Mouse (Mus musculus) gonadal fat pad, adult 2 months (tissue): ENCODE results near the gene Cdh12. TPM values are rescaled to one million over a fixed set of nuclear protein-coding genes. Genes with fewer than 3 reads are reported as not detected.
"Not testable (repeated sequence)": the region's sequence is repeated elsewhere in the genome, so short reads cannot be mapped to it uniquely, and the experiment has no call there.

Experiments used
- DNase-seq: peaks from one replicate; pipeline ENCODE4 v3.0.0-alpha.2; 2012; ENCODE audit warnings: low read depth
- polyA plus RNA-seq: library from polyadenylated mRNA; depleted of rRNA; stranded (reverse); fragments of >200 nt; gene quantifications from 2 replicates; pipeline ENCODE4 v1.2.3, GENCODE M21; 2012

Gene Cdh12
- polyA plus RNA-seq, 1 experiment, result not detected

DNA sequence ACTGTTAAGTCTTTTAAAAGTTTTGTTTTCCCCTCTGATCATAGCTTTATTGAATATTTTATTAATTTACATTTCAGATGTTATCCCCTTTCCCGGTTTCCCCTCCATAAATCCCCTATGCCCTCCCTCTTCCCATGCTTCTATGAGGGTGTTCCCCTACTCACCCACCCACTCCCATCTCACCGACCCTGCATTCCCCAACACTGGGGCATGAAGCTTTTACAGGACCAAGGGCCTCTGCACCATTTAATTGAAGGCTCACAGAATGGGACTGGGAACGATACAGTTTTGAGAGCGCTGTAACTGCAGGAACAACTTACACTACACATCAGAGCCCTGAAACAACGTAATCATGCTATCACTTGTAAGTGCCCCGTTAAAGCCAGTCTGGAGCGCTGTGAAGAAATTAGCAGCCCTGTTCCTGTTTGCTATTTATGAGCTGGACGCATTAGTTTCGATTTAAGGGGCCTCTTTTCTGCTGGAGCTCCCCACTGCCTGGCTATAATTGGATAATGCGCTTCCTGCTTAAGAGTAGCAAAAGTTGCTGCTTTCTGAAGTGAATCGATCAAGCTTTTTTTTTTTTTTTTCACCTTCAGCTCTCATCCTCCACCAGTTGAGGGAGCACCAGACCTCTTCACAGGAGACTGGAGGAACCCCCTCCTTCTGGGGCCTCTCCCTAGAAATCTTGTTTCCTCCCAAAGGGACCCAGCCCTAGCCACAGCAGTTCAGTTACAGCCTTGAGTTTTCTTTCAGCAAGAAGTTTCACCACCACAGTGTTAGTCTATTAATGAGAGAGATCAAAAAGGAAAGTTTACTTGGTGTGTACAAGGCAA lies 660.2 kb downstream of the Cdh12 start:
- no peak for DNase-seq

- DNase-seq, result no peak
Measured at GRCm38 (mm10) chr15:21109889-21110500, 660.9 kb downstream of the Cdh12 start.

DNA sequence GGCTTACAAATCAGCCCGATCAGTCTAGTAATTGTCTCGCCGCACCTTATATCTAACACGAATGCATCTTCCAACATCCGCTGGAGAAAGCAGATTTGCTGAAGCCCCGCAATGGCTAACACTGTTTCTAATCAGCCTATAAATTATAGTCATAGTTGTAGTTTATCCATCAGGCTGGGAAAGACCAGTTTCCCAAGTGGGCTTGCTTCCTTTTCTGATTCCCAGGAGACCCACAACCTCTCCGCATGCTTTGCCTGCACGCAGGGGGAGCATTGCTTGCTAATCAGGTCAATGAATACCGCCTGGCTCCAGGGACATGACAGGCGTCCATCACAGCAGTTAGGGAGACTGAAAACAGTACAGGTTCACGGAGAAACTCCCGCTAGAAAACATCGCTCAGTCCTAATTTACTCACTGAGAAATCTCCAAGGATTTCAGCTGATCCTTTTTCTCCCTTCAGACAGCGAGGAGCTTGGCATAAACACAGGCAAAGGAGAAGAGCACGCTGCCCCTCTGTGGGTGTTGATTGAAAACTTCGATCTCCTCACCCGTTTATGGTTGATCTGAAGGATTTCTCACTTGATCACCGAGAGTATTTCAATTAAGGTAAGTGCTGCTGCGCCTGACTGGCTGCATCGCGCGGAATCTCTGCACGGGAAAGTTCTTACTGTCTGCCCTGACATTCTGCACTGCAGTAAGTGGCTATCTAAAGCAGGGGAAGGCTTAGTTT lies 662.0 kb downstream of the Cdh12 start:
- DNase-seq, result no peak

DNA sequence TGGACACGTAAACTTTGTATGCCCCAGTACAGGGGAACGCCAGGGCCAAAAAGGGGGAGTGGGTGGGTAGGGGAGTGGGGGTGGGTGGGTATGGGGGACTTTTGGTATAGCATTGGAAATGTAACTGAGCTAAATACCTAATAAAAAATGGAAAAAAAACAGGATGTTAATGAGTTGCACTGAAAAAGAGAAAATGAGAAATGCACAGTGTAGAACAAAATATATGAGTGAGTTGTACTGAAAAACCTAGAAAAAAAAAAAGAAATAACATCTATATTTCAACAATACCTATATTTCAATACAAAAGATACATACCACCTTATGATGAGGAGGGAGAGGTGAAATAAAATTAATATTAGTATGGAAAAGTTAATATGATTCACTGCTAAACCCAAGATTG lies 665.7 kb downstream of the Cdh12 start:
- DNase-seq, result peak; percentile 0

DNA sequence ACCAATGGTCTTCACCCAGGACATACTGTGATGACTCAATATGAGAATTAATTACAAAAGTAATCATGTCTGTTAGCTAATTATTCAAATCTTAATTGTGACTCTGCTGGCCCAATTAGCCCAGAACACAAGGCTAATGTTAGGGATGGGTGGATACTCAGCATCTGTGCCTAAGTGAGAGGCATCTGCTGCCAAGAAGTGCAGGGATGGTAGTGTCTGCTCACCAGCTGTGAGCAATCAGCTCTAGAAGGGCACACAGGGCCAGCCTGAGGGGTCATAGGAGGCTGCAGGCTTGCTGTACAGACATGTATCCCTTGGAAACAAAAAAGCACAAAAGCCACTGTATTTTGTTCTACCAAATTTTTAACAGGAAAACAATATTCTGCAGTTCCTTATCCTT lies 681.6 kb downstream of the Cdh12 start:
- DNase-seq, result no peak

DNA sequence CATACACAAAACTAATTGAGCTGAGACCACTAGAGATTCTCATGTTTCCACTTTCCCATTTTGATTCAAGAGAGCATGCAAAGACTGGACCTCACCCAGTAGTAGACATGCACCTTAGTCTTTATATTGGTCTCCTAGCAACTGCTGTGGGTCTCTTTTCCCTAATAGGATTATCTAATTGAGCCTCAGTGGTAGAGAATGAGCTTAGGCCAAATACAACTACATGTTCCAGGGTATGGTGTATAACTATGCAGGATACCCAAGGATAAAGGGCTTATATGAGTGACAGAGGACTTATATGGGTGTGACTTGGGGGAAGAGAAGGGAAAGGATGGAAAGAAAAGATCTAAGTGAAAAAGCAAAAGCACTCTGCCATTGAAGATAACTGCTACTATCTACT lies 683.9 kb downstream of the Cdh12 start:
- DNase-seq, result no peak

DNA sequence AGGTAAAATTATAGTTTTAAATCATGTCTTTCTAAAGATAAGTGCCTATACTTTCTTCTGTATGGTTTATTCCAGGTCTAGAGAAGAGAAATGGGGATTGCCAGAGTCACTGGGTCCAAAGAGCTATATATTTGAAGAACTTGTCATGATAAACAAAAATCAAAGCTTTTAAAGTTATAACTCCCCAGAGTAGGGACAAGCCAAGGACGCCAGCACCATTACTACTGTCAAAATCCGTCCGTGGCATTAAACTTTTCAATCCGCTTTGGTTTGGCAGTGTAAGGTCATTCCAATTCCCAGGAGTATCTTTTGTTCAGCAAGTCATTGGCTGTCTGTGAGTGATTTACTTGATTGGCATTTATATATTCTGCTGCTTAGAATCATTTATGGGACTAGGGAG lies 697.8 kb downstream of the Cdh12 start:
- DNase-seq, result no peak

DNA sequence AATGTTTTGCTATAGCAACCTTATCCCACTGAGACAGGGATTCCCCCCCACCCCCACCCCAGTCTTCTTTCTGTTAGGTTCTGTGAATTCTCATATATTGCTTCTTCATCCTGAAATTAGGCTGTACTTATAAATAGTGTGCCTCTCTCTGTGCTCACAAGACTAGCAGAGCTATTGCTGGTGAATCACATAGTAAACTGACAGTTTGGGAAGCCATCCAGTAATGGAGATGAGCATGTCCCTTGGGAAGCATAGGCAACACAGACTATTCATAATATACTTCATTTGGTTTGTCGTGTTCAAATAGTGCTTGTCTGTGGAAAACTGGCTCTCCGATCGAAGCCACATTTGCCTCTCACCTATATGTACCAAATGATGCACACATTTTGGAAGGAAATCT lies 704.5 kb downstream of the Cdh12 start:
- DNase-seq, result no peak

DNA sequence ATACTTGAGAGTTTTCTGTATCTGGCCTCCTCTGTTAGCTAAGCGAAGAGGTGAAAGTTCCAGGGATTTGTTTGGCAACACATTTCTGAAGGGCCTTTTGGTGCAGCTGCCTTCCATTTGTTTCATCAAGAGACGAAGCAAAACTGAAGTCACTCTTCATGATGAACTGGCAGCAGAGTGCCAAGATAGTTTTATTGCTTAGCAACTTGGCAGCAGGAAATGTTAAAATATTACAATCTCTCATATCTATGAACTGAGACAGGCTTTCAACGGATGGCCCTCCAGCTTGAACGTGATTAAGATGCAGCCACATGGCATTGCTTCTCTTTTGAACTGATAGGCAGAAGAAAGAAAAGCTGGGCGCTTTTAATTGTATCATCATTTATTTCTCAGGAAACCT lies 730.7 kb downstream of the Cdh12 start:
- DNase-seq, result no peak

DNA sequence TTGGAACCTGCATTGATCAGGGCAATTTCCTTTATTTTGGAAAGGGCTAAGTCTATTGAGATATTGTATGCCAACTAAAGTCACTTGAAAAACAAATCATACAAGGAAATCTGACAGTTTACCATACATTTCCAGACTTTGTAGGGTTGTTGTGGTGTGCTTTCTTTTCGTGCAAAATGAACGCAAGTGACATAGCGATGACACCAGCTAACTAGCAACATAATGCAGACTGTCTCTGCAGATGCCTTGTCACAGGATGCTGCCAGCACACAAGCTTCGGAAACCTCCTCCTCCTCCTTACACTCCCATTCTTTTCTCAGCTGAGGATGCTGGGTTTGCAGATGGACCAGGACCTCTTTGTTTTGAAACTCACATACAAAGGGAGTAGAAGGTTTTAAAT lies 731.1 kb downstream of the Cdh12 start:
- DNase-seq, result no peak

GRCm38 (mm10) chr15:21185799-21186198 lies 736.7 kb downstream of the Cdh12 start:
- DNase-seq, result no peak

DNA sequence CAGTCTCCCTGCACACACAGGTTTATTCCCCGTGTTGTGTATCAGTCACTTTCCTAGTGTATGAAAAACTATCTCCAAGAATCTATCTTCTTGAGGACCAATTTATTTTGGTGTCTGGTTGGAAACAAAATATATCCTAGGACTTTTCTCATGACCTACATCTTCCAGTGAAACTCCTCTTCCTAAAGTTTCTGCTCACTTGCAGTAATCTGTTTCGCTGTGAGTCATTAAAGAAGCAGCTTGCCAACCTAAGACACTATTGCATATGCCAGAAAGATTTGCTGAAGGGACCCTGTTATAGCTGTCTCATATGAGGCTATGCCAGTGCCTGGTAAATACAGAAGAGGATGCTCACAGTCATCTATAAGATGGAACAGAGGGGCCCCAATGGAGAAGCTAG lies 761.0 kb downstream of the Cdh12 start:
- DNase-seq, result not testable (repeated sequence)

- DNase-seq, result no peak
Measured at GRCm38 (mm10) chr15:21223006-21223405, 773.9 kb downstream of the Cdh12 start.

DNA sequence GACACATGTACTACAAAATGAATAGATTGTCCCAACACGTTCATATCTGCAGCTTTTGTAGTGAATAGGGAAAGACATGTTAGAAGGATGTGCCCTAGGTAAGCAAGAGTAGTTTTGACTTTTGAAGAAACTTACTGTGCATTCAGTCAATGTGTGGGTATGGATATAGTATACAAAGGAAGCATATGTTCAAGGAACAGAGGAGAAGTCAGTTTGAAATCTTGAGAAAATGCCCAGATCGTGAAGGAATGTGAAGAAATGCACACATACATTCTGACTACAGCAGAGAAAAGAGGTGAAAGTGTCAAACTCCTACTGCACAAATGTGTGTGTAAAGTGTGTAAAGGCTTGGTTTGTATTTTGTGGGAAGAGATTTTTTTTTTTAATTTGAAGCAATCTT lies 812.3 kb downstream of the Cdh12 start:
- no peak for DNase-seq

DNA sequence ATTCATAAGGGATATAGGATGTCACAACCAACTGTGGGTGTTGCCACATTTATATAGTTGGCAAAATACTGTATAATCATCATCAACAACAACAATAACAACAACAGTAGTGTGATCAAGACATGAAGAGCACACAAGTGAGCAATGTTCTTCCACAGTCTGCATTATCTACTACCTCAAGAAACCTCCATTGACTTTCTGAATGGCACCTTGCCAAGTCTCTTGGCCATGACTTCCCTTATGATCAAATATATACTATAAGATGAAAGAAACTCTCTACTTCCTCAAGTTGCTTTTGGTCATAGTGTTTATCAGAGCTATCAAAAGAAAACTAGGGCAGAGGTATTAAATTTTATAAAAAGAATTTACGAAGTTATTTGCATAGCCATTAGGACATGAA lies 820.8 kb downstream of the Cdh12 start:
- DNase-seq, result no peak

- DNase-seq, result no peak
Measured at GRCm38 (mm10) chr15:21297051-21297450, 848.0 kb downstream of the Cdh12 start.

GRCm38 (mm10) chr15:21315457-21315856 lies 866.4 kb downstream of the Cdh12 start:
- DNase-seq, result no peak

DNA sequence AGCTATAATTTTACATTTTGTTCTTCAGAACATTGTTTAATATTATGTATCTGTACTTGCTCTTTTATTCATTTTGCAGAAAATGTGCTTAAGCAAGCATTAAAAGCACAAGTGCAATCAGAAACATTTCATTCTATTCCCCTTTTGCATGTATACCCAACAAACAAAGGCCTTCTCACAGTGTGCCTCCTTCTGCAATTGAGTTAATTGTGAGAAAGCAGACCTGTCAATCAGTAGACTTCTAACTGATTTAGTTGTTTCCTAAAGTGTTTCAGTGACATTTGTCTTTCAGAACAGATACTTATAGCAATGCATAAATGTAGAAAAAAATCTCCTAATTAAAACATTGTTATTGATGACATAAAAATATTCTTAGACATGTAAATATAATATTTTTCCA lies 894.8 kb downstream of the Cdh12 start:
- DNase-seq, result no peak

DNA sequence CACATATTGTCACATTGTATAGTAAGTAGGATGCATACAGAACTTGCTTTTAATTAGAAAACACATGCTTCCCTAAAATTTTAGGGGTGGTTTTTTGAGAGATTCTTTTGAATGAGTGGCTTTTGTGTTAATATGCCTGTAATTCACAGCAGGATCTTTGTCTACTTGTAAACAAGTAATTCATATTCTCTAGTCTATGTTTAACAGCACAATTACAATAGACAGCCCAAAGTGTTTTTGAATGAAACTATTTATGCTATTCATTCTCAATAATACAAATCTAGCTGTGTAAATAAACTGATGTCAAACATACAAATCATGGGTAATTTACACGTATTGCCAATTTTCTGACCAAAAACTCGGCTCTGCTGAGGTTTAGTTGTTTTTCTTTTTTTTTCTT lies 895.3 kb downstream of the Cdh12 start:
- no peak for DNase-seq

GRCm38 (mm10) chr15:21344749-21345148 lies 895.7 kb downstream of the Cdh12 start:
- no peak for DNase-seq

DNA sequence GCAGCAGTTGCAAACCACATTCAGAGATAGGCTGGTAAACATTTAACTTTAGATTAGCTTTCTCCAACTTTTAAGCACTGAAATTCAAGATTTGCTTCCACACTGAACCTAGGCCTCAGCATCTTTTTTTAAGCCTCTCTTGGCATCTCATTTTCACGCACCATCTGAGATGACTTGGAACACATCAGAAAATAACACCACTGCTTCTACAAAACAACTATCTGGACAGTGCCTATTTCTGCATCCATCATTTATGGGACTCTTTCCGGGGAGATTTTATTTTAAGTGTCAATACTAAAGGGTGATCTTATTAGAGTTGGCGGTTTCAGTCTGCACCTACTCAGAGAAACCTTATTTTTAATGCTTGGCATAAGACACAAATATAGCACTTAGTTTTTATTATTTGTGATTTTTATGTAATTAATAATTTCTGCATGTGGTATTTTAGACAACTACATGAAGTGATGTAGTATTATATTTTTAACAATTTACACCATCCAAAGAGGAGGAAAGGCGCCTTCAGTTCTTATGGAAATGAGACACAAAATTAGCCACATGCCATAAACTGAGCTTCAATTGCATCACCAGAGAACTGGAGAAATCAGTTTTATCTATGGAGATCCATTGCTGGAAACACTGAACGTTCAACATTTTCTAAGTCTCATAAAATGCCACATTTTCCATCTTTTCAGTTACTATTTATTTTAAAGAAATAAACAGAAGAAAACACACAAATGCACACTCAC lies 906.5 kb downstream of the Cdh12 start:
- DNase-seq, result no peak

DNA sequence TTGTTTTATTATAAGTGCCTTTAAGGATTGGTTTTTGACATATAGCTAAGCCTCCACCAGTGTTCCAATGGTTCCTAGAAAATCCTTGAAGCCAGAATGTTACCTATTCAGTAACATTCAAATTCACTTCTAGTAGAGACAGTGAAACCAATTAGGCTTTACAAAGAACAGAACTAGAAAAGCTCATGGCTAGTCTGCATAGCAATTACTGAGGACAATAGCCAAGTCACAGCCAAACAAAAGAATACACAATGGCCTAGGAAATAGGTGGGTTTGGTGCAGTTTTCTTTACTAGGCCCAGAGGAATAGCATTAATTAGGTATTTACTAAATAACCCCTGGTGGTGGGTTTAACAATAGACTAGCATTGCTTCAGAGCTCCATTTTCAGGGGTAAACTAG lies 917.3 kb downstream of the Cdh12 start:
- DNase-seq, result no peak
